Mouse (Mus musculus) forebrain, embryonic 15.5 days (tissue): ENCODE results near the gene Pla2g6. TPM values are rescaled to one million over a fixed set of nuclear protein-coding genes. Genes with fewer than 3 reads are reported as not detected.

ENCODE experiments used
- ATAC-seq: fragments of 200-750 bp; cut with Nextera tagmentation; replicated peaks from 2 replicates; pipeline ENCODE4 v1.8.0; 2017; ENCODE audit warnings: mild to moderate bottlenecking, moderate TSS enrichment, moderate library complexity
- H3K27ac ChIP-seq: fragments of 300-500 bp; sonication (generic); replicated peaks from 2 replicates; pipeline ENCODE4 v1.5.1; 2015; ENCODE audit warnings: mild to moderate bottlenecking, inconsistent platforms
- H3K27me3 ChIP-seq: fragments of 300-500 bp; sonication (generic); 2 replicates; pipeline ENCODE4 v1.6.1; 2015; ENCODE audit warnings: inconsistent platforms
- H3K36me3 ChIP-seq: fragments of 300-500 bp; sonication (generic); 2 replicates; pipeline ENCODE4 v1.6.1; 2015; ENCODE audit warnings: mild to moderate bottlenecking, inconsistent platforms
- H3K4me1 ChIP-seq: fragments of 300-500 bp; sonication (generic); 2 replicates; pipeline ENCODE4 v1.6.1; 2015; ENCODE audit warnings: inconsistent platforms
- H3K4me2 ChIP-seq: fragments of 300-500 bp; sonication (generic); replicated peaks from 2 replicates; pipeline ENCODE4 v1.6.1; 2015; ENCODE audit warnings: mild to moderate bottlenecking, inconsistent platforms
- H3K4me3 ChIP-seq: fragments of 300-500 bp; sonication (generic); 2 replicates; pipeline ENCODE4 v1.5.1; 2015; ENCODE audit warnings: mild to moderate bottlenecking, inconsistent platforms
- H3K9ac ChIP-seq: fragments of 300-500 bp; sonication (generic); replicated peaks from 2 replicates; pipeline ENCODE4 v1.6.1; 2015; ENCODE audit warnings: mild to moderate bottlenecking, inconsistent platforms
- H3K9me3 ChIP-seq: fragments of 300-500 bp; sonication (generic); 2 replicates; pipeline ENCODE4 v1.6.1; 2016; ENCODE audit warnings: inconsistent platforms
- WGBS: fragments of 180-500 bp; shearing (Covaris S2); methylation state at CpG from one replicate; pipeline ENCODE4 v1.1.7; 2015; ENCODE audit warnings: mixed read lengths; 5-methylcytosine and 5-hydroxymethylcytosine counted together
- polyA plus RNA-seq: library from polyadenylated mRNA; unstranded; fragments of >200 nt; fragmentation: Nextera tagmentation; extraction: Ambion mirVana; gene quantifications from 2 replicates; pipeline ENCODE4 v1.2.1, GENCODE M21; 2015

Pla2g6 gene
- polyA plus RNA-seq, 1 experiment from 2014 or later, result 25.8 TPM

GRCm38 (mm10) chr15:79306043-79306637 lies 22.1 kb downstream of the Pla2g6 start:
- no peaks in the 10 kb centered on the region for H3K27me3 ChIP-seq
- no peak for ATAC-seq
- no peak overlapping the region for H3K4me3 ChIP-seq
- H3K9ac ChIP-seq, result no peak overlapping the region
- H3K4me1 ChIP-seq, result no peaks in the 10 kb centered on the region
- H3K4me2 ChIP-seq, result no peak overlapping the region
- WGBS, result 83% methylated on average over 23 of the region's 23 CpGs
- no peak overlapping the region for H3K27ac ChIP-seq
- H3K36me3 ChIP-seq, result no peaks in the 10 kb centered on the region
- no peaks in the 10 kb centered on the region for H3K9me3 ChIP-seq

- Histone ChIP-seq H3K36me3 (no peaks in the 10 kb centered on the region), H3K4me2 (no peak overlapping the region), H3K9ac (no peak overlapping the region), H3K4me3 (no peak overlapping the region), H3K27me3 (no peaks in the 10 kb centered on the region), H3K27ac (no peak overlapping the region), H3K4me1 (no peaks in the 10 kb centered on the region), H3K9me3 (no peaks in the 10 kb centered on the region)
- no peak for ATAC-seq
- 67% methylated on average over 4 of the region's 5 CpGs for WGBS
These were observed 23.4 kb downstream of the Pla2g6 start for GRCm38 (mm10) chr15:79304832-79305231.

GRCm38 (mm10) chr15:79303725-79304124 lies 24.5 kb downstream of the Pla2g6 start:
- Histone ChIP-seq H3K4me2 (no peak overlapping the region), H3K4me1 (no peaks in the 10 kb centered on the region), H3K27ac (no peak overlapping the region), H3K36me3 (no peaks in the 10 kb centered on the region), H3K27me3 (no peaks in the 10 kb centered on the region), H3K9me3 (no peaks in the 10 kb centered on the region), H3K4me3 (no peak overlapping the region), H3K9ac (no peak overlapping the region)
- WGBS, result 92% methylated on average over 8 of the region's 8 CpGs
- no peak for ATAC-seq

GRCm38 (mm10) chr15:79299563-79300155 lies 28.5 kb downstream of the Pla2g6 start:
- H3K27me3 ChIP-seq, result no peaks in the 10 kb centered on the region
- H3K4me3 ChIP-seq, result no peak overlapping the region
- 91% methylated on average over 2 of the region's 2 CpGs for WGBS

GRCm38 (mm10) chr15:79298553-79298952 lies 29.6 kb downstream of the Pla2g6 start:
- 82% methylated on average over 6 of the region's 6 CpGs for WGBS
- no peaks in the 10 kb centered on the region for H3K4me1 ChIP-seq

More at GRCm38 (mm10) chr15:79299563-79300155, 28.5 kb downstream of the Pla2g6 start:
- ATAC-seq, result no peak
- Histone ChIP-seq H3K27ac (no peak overlapping the region), H3K4me1 (no peaks in the 10 kb centered on the region), H3K36me3 (no peaks in the 10 kb centered on the region), H3K9ac (no peak overlapping the region), H3K9me3 (no peaks in the 10 kb centered on the region), H3K4me2 (no peak overlapping the region)

GRCm38 (mm10) chr15:79292779-79293178 lies 35.4 kb downstream of the Pla2g6 start:
- ATAC-seq, result no peak

More at GRCm38 (mm10) chr15:79298553-79298952, 29.6 kb downstream of the Pla2g6 start:
- H3K27me3 ChIP-seq, result no peaks in the 10 kb centered on the region
- no peak for ATAC-seq
- H3K36me3 ChIP-seq, result no peaks in the 10 kb centered on the region
- H3K4me3 ChIP-seq, result no peak overlapping the region
- H3K4me2 ChIP-seq, result no peak overlapping the region
- no peak overlapping the region for H3K9ac ChIP-seq
- H3K27ac ChIP-seq, result no peak overlapping the region
- no peaks in the 10 kb centered on the region for H3K9me3 ChIP-seq

GRCm38 (mm10) chr15:79290340-79290739 lies 37.9 kb downstream of the Pla2g6 start:
- H3K36me3 ChIP-seq, result no peaks in the 10 kb centered on the region
- H3K4me3 ChIP-seq, result no peak overlapping the region
- ATAC-seq, result no peak
- H3K9ac ChIP-seq, result no peak overlapping the region
- H3K4me1 ChIP-seq, result no peaks in the 10 kb centered on the region
- no peak overlapping the region for H3K4me2 ChIP-seq
- H3K27me3 ChIP-seq, result no peaks in the 10 kb centered on the region
- H3K9me3 ChIP-seq, result no peaks in the 10 kb centered on the region
- 85% methylated on average over 3 of the region's 3 CpGs for WGBS
- H3K27ac ChIP-seq, result no peak overlapping the region

More at GRCm38 (mm10) chr15:79292779-79293178, 35.4 kb downstream of the Pla2g6 start:
- H3K36me3 ChIP-seq, result no peaks in the 10 kb centered on the region
- H3K27ac ChIP-seq, result no peak overlapping the region
- H3K4me1 ChIP-seq, result no peaks in the 10 kb centered on the region
- 90% methylated on average over 9 of the region's 9 CpGs for WGBS
- no peak overlapping the region for H3K9ac ChIP-seq
- no peaks in the 10 kb centered on the region for H3K27me3 ChIP-seq
- H3K4me2 ChIP-seq, result no peak overlapping the region
- no peaks in the 10 kb centered on the region for H3K9me3 ChIP-seq
- H3K4me3 ChIP-seq, result no peak overlapping the region

GRCm38 (mm10) chr15:79289441-79289840 lies 38.7 kb downstream of the Pla2g6 start:
- no peak overlapping the region for H3K4me3 ChIP-seq
- 91% methylated on average over 12 of the region's 12 CpGs for WGBS
- ATAC-seq, result no peak
- no peak overlapping the region for H3K27ac ChIP-seq
- H3K4me2 ChIP-seq, result no peak overlapping the region
- no peaks in the 10 kb centered on the region for H3K27me3 ChIP-seq
- H3K9ac ChIP-seq, result no peak overlapping the region
- H3K4me1 ChIP-seq, result no peaks in the 10 kb centered on the region
- no peaks in the 10 kb centered on the region for H3K9me3 ChIP-seq
- no peaks in the 10 kb centered on the region for H3K36me3 ChIP-seq

GRCm38 (mm10) chr15:79288387-79288786 lies 39.8 kb downstream of the Pla2g6 start:
- Histone ChIP-seq H3K4me3 (no peak overlapping the region), H3K9me3 (no peaks in the 10 kb centered on the region)
- WGBS, result 89% methylated on average over 3 of the region's 3 CpGs

GRCm38 (mm10) chr15:79287091-79287490 lies 41.1 kb downstream of the Pla2g6 start:
- 89% methylated on average over 7 of the region's 7 CpGs for WGBS
- Histone ChIP-seq H3K9me3 (no peaks in the 10 kb centered on the region), H3K27ac (no peak overlapping the region), H3K4me1 (no peaks in the 10 kb centered on the region), H3K4me3 (no peak overlapping the region), H3K4me2 (no peak overlapping the region), H3K36me3 (no peaks in the 10 kb centered on the region), H3K9ac (no peak overlapping the region), H3K27me3 (no peaks in the 10 kb centered on the region)
- ATAC-seq, result no peak

More at GRCm38 (mm10) chr15:79288387-79288786, 39.8 kb downstream of the Pla2g6 start:
- Histone ChIP-seq H3K4me1 (no peaks in the 10 kb centered on the region), H3K4me2 (no peak overlapping the region), H3K27me3 (no peaks in the 10 kb centered on the region), H3K9ac (no peak overlapping the region), H3K36me3 (no peaks in the 10 kb centered on the region), H3K27ac (no peak overlapping the region)
- no peak for ATAC-seq

- 86% methylated on average over 7 of the region's 7 CpGs for WGBS
- no peak overlapping the region for H3K4me2 ChIP-seq
- H3K36me3 ChIP-seq, result no peaks in the 10 kb centered on the region
- no peak overlapping the region for H3K27ac ChIP-seq
- no peaks in the 10 kb centered on the region for H3K4me1 ChIP-seq
- no peak overlapping the region for H3K4me3 ChIP-seq
- ATAC-seq, result no peak
- H3K27me3 ChIP-seq, result no peaks in the 10 kb centered on the region
- H3K9ac ChIP-seq, result no peak overlapping the region
- no peaks in the 10 kb centered on the region for H3K9me3 ChIP-seq
These were observed 42.0 kb downstream of the Pla2g6 start for GRCm38 (mm10) chr15:79286141-79286540.

GRCm38 (mm10) chr15:79285399-79285798 lies 42.8 kb downstream of the Pla2g6 start, which contains the start of gene Baiap2l2:
Baiap2l2 (minus strand) TSS chr15:79285537.
- ATAC-seq, result no peak
- Histone ChIP-seq H3K4me2 (no peak within 1 kb of the TSS), H3K27me3 (no peaks in the 10 kb centered on the region), H3K36me3 (no peaks in the 10 kb centered on the region), H3K9ac (no peak within 1 kb of the TSS), H3K9me3 (no peaks in the 10 kb centered on the region), H3K4me3 (no peak within 1 kb of the TSS), H3K4me1 (no peaks in the 10 kb centered on the region), H3K27ac (no peak within 1 kb of the TSS)
- 77% methylated on average over 10 of the region's 10 CpGs for WGBS

GRCm38 (mm10) chr15:79283371-79283770 lies 44.8 kb downstream of the Pla2g6 start:
- Histone ChIP-seq H3K4me2 (no peak overlapping the region), H3K27ac (no peak overlapping the region), H3K27me3 (no peaks in the 10 kb centered on the region), H3K9ac (no peak overlapping the region), H3K4me1 (no peaks in the 10 kb centered on the region), H3K9me3 (no peaks in the 10 kb centered on the region), H3K36me3 (no peaks in the 10 kb centered on the region), H3K4me3 (no peak overlapping the region)
- no peak for ATAC-seq
- WGBS, result 84% methylated on average over 4 of the region's 4 CpGs
